ENCODE assay signal across 21 mouse cellular contexts in the genomic region with DNA sequence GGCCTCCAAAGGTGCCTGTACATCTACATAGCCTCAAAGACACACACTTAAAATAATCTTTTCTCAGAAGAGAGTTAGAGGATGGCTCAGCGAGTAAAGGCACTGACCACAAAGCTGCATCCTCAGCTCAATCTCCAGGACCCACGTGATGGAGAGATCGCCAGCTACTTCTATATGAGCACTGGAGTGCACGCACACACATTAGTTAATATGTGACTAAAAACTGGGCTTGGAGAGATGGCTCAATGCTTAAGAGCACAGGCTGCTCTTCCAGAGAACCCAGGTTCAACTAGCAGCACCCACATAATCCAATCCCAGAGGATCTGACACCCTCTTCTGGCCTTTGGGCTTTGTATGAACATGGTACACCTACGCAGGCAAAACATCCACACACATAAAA. TPM values are rescaled to one million over a fixed set of nuclear protein-coding genes. Genes with fewer than 3 reads are reported as not detected.
DNase-seq lines count a peak whose midpoint lies in the region; ATAC-seq and TF ChIP-seq lines count a peak whose summit lies in the region.
"Had no signal": no experiment of that assay in that cellular context is flagged by ENCODE, and none has a peak within 500 bp of the region (broad histone marks: within the 10 kb centered on the region; RNA-seq: fewer than 3 reads in every experiment).

No protein-coding gene starts in this region.

- no peak for TF ChIP-seq RAD21 in MEL (IDR thresholded peaks at IDR 0.05; ENCODE audit: low read depth, low read length)

- peaks cover 53% of the 10 kb centered on the region for H3K79me2 ChIP-seq in MEL (ENCODE audit: control insufficient read depth, insufficient read depth, low read length, poor library complexity)

- peaks cover 2 to 56% of the 10 kb centered on the region in 2 experiments; a peak in 3 of 4 replicates for H3K36me3 ChIP-seq in MEL (ENCODE audit: control insufficient read depth in 1 of 2, insufficient read depth in 2 of 2, low read length in 2 of 2)
- no peaks in the 10 kb centered on the region for H3K36me3 ChIP-seq in liver, postnatal 0 days (replicated peaks; ENCODE audit: insufficient read depth, low read length)
- H3K36me3 ChIP-seq: embryonic facial prominence, embryonic 12.5 days; hindbrain, embryonic 15.5 days had no signal

- no peak for TF ChIP-seq EP300 in MEL (IDR thresholded peaks at IDR 0.05; ENCODE audit: low read depth in 1 of 2, low read length in 2 of 2)
- no peak for TF ChIP-seq EP300 in liver, postnatal 0 days (IDR thresholded peaks at IDR 0.05; ENCODE audit: low read depth)

- H3K4me1 ChIP-seq in MEL (ENCODE audit: control insufficient read depth in 1 of 2, insufficient read depth in 2 of 2, low read length in 2 of 2) = peaks cover 42 to 49% of the 10 kb centered on the region in 2 experiments
- H3K4me1 ChIP-seq in liver, postnatal 0 days (ENCODE audit: insufficient read depth) = peaks cover 51% of the 10 kb centered on the region

- TF ChIP-seq POLR2A in MEL (IDR thresholded peaks at IDR 0.05; ENCODE audit: control insufficient read depth in 1 of 2, insufficient read depth in 1 of 2, low read depth in 1 of 2, low read length in 2 of 2, poor library complexity in 1 of 2) = no peak

- WGBS in liver, postnatal 0 days (ENCODE audit: insufficient replicate concordance) = 62% methylated on average over 5 of the region's 5 CpGs

- no peak overlapping the region for H3K9ac ChIP-seq in MEL (ENCODE audit: control insufficient read depth, low read depth, low read length, poor library complexity, severe bottlenecking)
- H3K9ac ChIP-seq in liver, postnatal 0 days (replicated peaks) = no peak overlapping the region
- H3K9ac ChIP-seq: embryonic facial prominence, embryonic 12.5 days; hindbrain, embryonic 15.5 days had no signal

- intact Hi-C loops in gastrocnemius, adult 2 months (cut with DNase I) = no loop called here
- intact Hi-C loops in gastrocnemius, postnatal 36 days (cut with DNase I) = no loop called here

- no peak overlapping the region for H3K4me3 ChIP-seq in gastrocnemius, adult 2 months
- no peak overlapping the region for H3K4me3 ChIP-seq in MEL (ENCODE audit: control insufficient read depth in 1 of 2, insufficient read depth in 1 of 2, low read depth in 2 of 2, low read length in 2 of 2)
- H3K4me3 ChIP-seq in liver, postnatal 0 days (ENCODE audit: low read depth, low read length) = no peak overlapping the region
- H3K4me3 ChIP-seq: embryonic facial prominence, embryonic 12.5 days; hindbrain, embryonic 15.5 days had no signal

- peak; percentile 83 for ATAC-seq in liver, postnatal 0 days
- no peak for ATAC-seq in monocyte, adult 5-6 weeks (replicated peaks; ENCODE audit: insufficient number of reproducible peaks, low FRiP score, low TSS enrichment, poor library complexity, severe bottlenecking)

- H3K27ac ChIP-seq in gastrocnemius, adult 2 months = peak overlapping the region; percentile 71; the same call in 1 of the 2 replicates
- H3K27ac ChIP-seq in MEL (ENCODE audit: control insufficient read depth, low read depth, low read length) = 0 out of 2 replicates have a peak overlapping the region, but pooled peaks have one; percentile 14
- peak overlapping the region; percentile 19; the same call in 1 of the 2 replicates for H3K27ac ChIP-seq in liver, postnatal 0 days (ENCODE audit: low read depth)
- H3K27ac ChIP-seq: embryonic facial prominence, embryonic 12.5 days; hindbrain, embryonic 15.5 days had no signal

- H3K27me3 ChIP-seq in MEL (ENCODE audit: control insufficient read depth in 1 of 2, insufficient read depth in 2 of 2, low read length in 2 of 2) = no peaks in the 10 kb centered on the region
- H3K27me3 ChIP-seq in liver, postnatal 0 days (ENCODE audit: insufficient read depth, low read length) = no peaks in the 10 kb centered on the region
- H3K27me3 ChIP-seq: embryonic facial prominence, embryonic 12.5 days; hindbrain, embryonic 15.5 days had no signal

- H3K9me3 ChIP-seq in MEL (replicated peaks; ENCODE audit: insufficient read depth, low read length) = no peaks in the 10 kb centered on the region
- H3K9me3 ChIP-seq in liver, postnatal 0 days (ENCODE audit: low read length) = no peaks in the 10 kb centered on the region
- H3K9me3 ChIP-seq: embryonic facial prominence, embryonic 12.5 days; hindbrain, embryonic 15.5 days had no signal

- peak overlapping the region; percentile 33; the same call in 1 of the 2 replicates for H3K4me2 ChIP-seq in liver, postnatal 0 days (ENCODE audit: low read depth, low read length)
- H3K4me2 ChIP-seq: embryonic facial prominence, embryonic 12.5 days; hindbrain, embryonic 15.5 days had no signal

- no peak for DNase-seq in gastrocnemius, adult 2 months
- no peak for DNase-seq in gastrocnemius, postnatal 36 days
- DNase-seq in MEL (ENCODE audit: low read depth, low spot score) = no peak
- DNase-seq in kidney, postnatal 10 days = peak; percentile 38
- DNase-seq in liver, postnatal 0 days = no peak
- no peak for DNase-seq in frontal cortex, postnatal 14 days (ENCODE audit: low spot score in 2 of 2)
- no peak for DNase-seq in cerebellum, postnatal 10 days
- DNase-seq: adrenal gland, adult 8-10 months; cerebellum, postnatal 36 days; layer of hippocampus, adult 9-11 months; lung, adult 2 months; right cerebral cortex, adult 18-20 months; thymus, adult 2 months had no signal

- TF ChIP-seq CTCF in gastrocnemius, adult 2 months (IDR thresholded peaks at IDR 0.05) = no peak
- TF ChIP-seq CTCF in MEL (IDR thresholded peaks at IDR 0.05 in 2 of 3, conservative IDR thresholded peaks at IDR 0.05 in 1 of 3; ENCODE audit: control insufficient read depth in 1 of 3, insufficient read depth in 1 of 3, low read depth in 2 of 3, low read length in 3 of 3, poor library complexity in 1 of 3, severe bottlenecking in 1 of 3) = no peak
- TF ChIP-seq CTCF in liver, postnatal 0 days (IDR thresholded peaks at IDR 0.05; ENCODE audit: low read depth) = no peak

TF ChIP-seq in MEL, 35 proteins besides CTCF, POLR2A, EP300 and RAD21 (continues in another document):
- TF ChIP-seq USF1 (IDR thresholded peaks at IDR 0.05; ENCODE audit: low read depth, low read length) (no peak), HCFC1 (IDR thresholded peaks at IDR 0.05; ENCODE audit: low read depth, low read length) (no peak), CHD1 (IDR thresholded peaks at IDR 0.05; ENCODE audit: low read depth, low read length) (no peak), MAZ (IDR thresholded peaks at IDR 0.05; ENCODE audit: low read depth, low read length) (no peak), SIN3A (IDR thresholded peaks at IDR 0.05; ENCODE audit: low read length) (no peak), TAL1 (IDR thresholded peaks at IDR 0.05; ENCODE audit: low read length) (no peak), MEF2A (IDR thresholded peaks at IDR 0.05; ENCODE audit: extremely low read depth, insufficient replicate concordance, low read depth, low read length, poor library complexity, severe bottlenecking) (no peak), UBTF (IDR thresholded peaks at IDR 0.05; ENCODE audit: borderline replicate concordance, insufficient read depth, low read depth, low read length) (no peak), JUND (IDR thresholded peaks at IDR 0.05; ENCODE audit: low read depth, low read length) (no peak), RCOR1 (IDR thresholded peaks at IDR 0.05; ENCODE audit: low read depth, low read length) (no peak), ELF1 (IDR thresholded peaks at IDR 0.05; ENCODE audit: low read depth, low read length) (no peak), ZMIZ1 (IDR thresholded peaks at IDR 0.05; ENCODE audit: low read depth, low read length) (no peak), MXI1 (IDR thresholded peaks at IDR 0.05; ENCODE audit: low read depth, low read length) (no peak)

RNA-seq across cellular contexts. Expression of gene Gnai3, which starts 14.7 kb away (rescaled TPM):
- 10 to 100 TPM; 12.0 to 13.8 TPM for total RNA-seq in gastrocnemius, adult 2 months (2021)
- 10 to 100 TPM in 1 of 2 experiments, 1 to 10 TPM in 1; 9.7 to 11.3 TPM for total RNA-seq in gastrocnemius, postnatal 36 days (2021)
- total RNA-seq in MEL (2012; rRNA removed) = 92.1 and 111 TPM in 2 replicates
- polyA plus RNA-seq in MEL (2012; ENCODE audit: insufficient read depth in 1 of 2, insufficient read length in 2 of 2, low read depth in 1 of 2, low replicate concordance in 2 of 2, missing spikeins in 1 of 2) = 10 to 100 TPM; 74.2 to 96.4 TPM
- 41.9 and 49.1 TPM in 2 replicates for polyA plus RNA-seq in liver, postnatal 0 days (2015; fragmentation: Nextera tagmentation; extraction: Ambion mirVana)
- total RNA-seq in monocyte, adult 5-6 weeks (2017) = 156 to 172 TPM (median 164 TPM) in 3 replicates

RNA-seq across cellular contexts. Expression of gene Gpr61, which starts 23.5 kb away (rescaled TPM):
- total RNA-seq in gastrocnemius, adult 2 months (2021) = not detected
- total RNA-seq in gastrocnemius, postnatal 36 days (2021) = not detected
- total RNA-seq in MEL (2012; rRNA removed) = 0.04 and 0.07 TPM in 2 replicates
- under 1 TPM in 1 of 2 experiments, not detected in 1; 0.07 TPM for polyA plus RNA-seq in MEL (2012; ENCODE audit: insufficient read depth in 1 of 2, insufficient read length in 2 of 2, low read depth in 1 of 2, low replicate concordance in 2 of 2, missing spikeins in 1 of 2)
- polyA plus RNA-seq in liver, postnatal 0 days (2015; fragmentation: Nextera tagmentation; extraction: Ambion mirVana) = not detected in 2 replicates
- total RNA-seq in monocyte, adult 5-6 weeks (2017) = not detected in 3 replicates
- total RNA-seq: heart, postnatal 10 days; megakaryocyte-erythroid progenitor cell, adult 5-6 weeks had no signal
- polyA plus RNA-seq: gonadal fat pad, adult 2 months; lung, adult 2 months; thymus, adult 2 months had no signal

RNA-seq across cellular contexts. Expression of gene Gnat2, which starts 38.6 kb away (rescaled TPM):
- under 1 TPM; 0.26 to 0.36 TPM for total RNA-seq in gastrocnemius, adult 2 months (2021)
- under 1 TPM; 0.25 to 0.28 TPM for total RNA-seq in gastrocnemius, postnatal 36 days (2021)
- total RNA-seq in MEL (2012; rRNA removed) = 4.7 and 6.4 TPM in 2 replicates
- 10 to 100 TPM in 1 of 2 experiments, not detected in 1; 12.4 TPM for polyA plus RNA-seq in MEL (2012; ENCODE audit: insufficient read depth in 1 of 2, insufficient read length in 2 of 2, low read depth in 1 of 2, low replicate concordance in 2 of 2, missing spikeins in 1 of 2)
- 1.6 and 1.7 TPM in 2 replicates for polyA plus RNA-seq in liver, postnatal 0 days (2015; fragmentation: Nextera tagmentation; extraction: Ambion mirVana)
- total RNA-seq in monocyte, adult 5-6 weeks (2017) = not detected in 3 replicates
- total RNA-seq: left cerebral cortex, postnatal 25 days; megakaryocyte-erythroid progenitor cell, adult 5-6 weeks; neutrophil, adult 5-6 weeks had no signal
- polyA plus RNA-seq: lung, adult 2 months had no signal

RNA-seq across cellular contexts. Expression of gene Ampd2, which starts 44.8 kb away (rescaled TPM):
- total RNA-seq in gastrocnemius, adult 2 months (2021) = 1 to 10 TPM; 3.8 to 5.6 TPM
- 1 to 10 TPM; 3.8 TPM for total RNA-seq in gastrocnemius, postnatal 36 days (2021)
- 54.9 and 69.1 TPM in 2 replicates for total RNA-seq in MEL (2012; rRNA removed)
- 100 to 1,000 TPM in 1 of 2 experiments, not detected in 1; 201 TPM for polyA plus RNA-seq in MEL (2012; ENCODE audit: insufficient read depth in 1 of 2, insufficient read length in 2 of 2, low read depth in 1 of 2, low replicate concordance in 2 of 2, missing spikeins in 1 of 2)
- polyA plus RNA-seq in liver, postnatal 0 days (2015; fragmentation: Nextera tagmentation; extraction: Ambion mirVana) = 17.3 and 23.0 TPM in 2 replicates
- total RNA-seq in monocyte, adult 5-6 weeks (2017) = 15.6 to 22.0 TPM (median 18.4 TPM) in 3 replicates

RNA-seq across cellular contexts. Expression of gene Amigo1, which starts 54.9 kb away (rescaled TPM):
- total RNA-seq in gastrocnemius, adult 2 months (2021) = 10 to 100 TPM; 21.6 to 28.3 TPM
- total RNA-seq in gastrocnemius, postnatal 36 days (2021) = 10 to 100 TPM; 23.3 to 27.5 TPM
- total RNA-seq in MEL (2012; rRNA removed) = 3.7 and 4.6 TPM in 2 replicates
- 1 to 10 TPM in 1 of 2 experiments, not detected in 1; 9.5 TPM for polyA plus RNA-seq in MEL (2012; ENCODE audit: insufficient read depth in 1 of 2, insufficient read length in 2 of 2, low read depth in 1 of 2, low replicate concordance in 2 of 2, missing spikeins in 1 of 2)
- 1.2 and 1.5 TPM in 2 replicates for polyA plus RNA-seq in liver, postnatal 0 days (2015; fragmentation: Nextera tagmentation; extraction: Ambion mirVana)
- total RNA-seq in monocyte, adult 5-6 weeks (2017) = 3.7 to 6.2 TPM (median 4.2 TPM) in 3 replicates

Comparison
In these comparisons a context has a peak if more than half of its experiments do, and no peak if none do; other contexts are left out.
1. H3K27ac ChIP-seq: peak in every context shown above with its lines; median percentile 71 in gastrocnemius, adult 2 months; 19 in liver, postnatal 0 days; 14 in MEL.